Mouse (Mus musculus) cerebellum, adult 11 months (tissue): ENCODE data around the gene Olfr952.

ENCODE experiments used
- DNase-seq: peaks from one replicate; pipeline ENCODE4 v3.0.0; 2022

The Olfr952 gene

GRCm38 (mm10) chr9:39427048-39427447 is at the start of gene Olfr952:
Gene Olfr952 (minus strand): TSS chr9:39427148.
- DNase-seq, result no peak

- no peak for DNase-seq
These were observed 44.9 kb upstream of the Olfr952 start, which contains the start of gene Olfr955 for GRCm38 (mm10) chr9:39471844-39472243. Gene Olfr955 (minus strand): TSS chr9:39471944.

DNA sequence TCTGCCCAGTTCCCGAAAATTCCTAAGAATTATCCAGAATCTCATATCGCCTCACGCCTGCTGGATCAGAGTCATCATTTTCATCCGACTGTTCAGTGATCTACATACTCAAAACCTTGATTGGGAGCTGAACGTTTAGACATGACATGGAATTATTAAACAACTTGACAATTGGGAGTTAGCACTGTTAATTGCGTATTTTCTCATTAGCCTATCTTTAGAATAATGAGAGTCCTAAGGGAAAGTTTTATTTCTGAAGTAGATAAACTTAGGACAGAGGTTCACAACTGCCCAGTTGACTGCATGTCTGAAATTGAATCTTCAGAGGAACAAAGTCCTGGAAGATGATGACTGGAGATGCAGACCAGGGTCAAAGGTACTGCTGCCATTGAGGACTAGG is 29.5 kb upstream of the Olfr952 start, which contains the start of gene Olfr954:
Gene Olfr954, plus strand, starts transcription at position 301 of the 400 bp plus-strand sequence.
- no peak for DNase-seq

GRCm38 (mm10) chr9:39387110-39387509 is 39.8 kb downstream of the Olfr952 start, which contains the start of gene Olfr951:
Gene Olfr951 (plus strand): TSS chr9:39387410.
- DNase-seq, result no peak
